Mouse (Mus musculus): ENCODE data around the gene Uba7.

DNA sequence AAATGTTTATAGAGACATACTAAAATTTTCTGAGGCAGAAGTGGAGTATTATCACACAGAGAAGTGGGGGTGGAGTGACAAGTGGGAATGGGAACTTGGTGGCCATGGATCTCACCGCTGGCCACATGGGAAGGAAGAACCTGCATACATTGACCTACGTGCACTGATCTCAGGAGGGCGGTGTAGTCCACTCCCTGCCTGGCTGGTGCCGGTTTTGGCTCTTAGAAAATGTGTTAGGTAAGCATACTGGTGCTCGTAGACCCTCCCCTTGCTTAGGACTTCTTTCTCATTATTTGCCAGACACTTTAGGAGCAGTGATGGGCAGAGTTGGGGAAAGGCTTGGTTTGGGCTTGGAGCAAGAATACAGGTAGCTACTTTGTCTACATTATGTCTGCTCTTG is 32.7 kb downstream of the Uba7 start:
- no peak for TF ChIP-seq EP300 (IDR thresholded peaks at IDR 0.05; ENCODE audit: low read depth)
- no peak for TF ChIP-seq CTCF (IDR thresholded peaks at IDR 0.05; ENCODE audit: low read depth)
